Mouse (Mus musculus): ENCODE results near the gene Got2. TPM values are rescaled to one million over a fixed set of nuclear protein-coding genes. Genes with fewer than 3 reads are reported as not detected.

The Got2 gene
- total RNA-seq, 4 experiments from 2014 or later = 320 to 408 (median 353) TPM

GRCm38 (mm10) chr8:95821266-95821665 lies 67.1 kb downstream of the Got2 start:
- DNase-seq (ENCODE audit: low spot score in 2 of 2) = no peak

- DNase-seq (ENCODE audit: low spot score in 2 of 2) = no peak
These were observed 70.1 kb downstream of the Got2 start for GRCm38 (mm10) chr8:95818211-95818610.

- no peak for DNase-seq (ENCODE audit: low spot score in 2 of 2)
These were observed 70.8 kb downstream of the Got2 start for GRCm38 (mm10) chr8:95817597-95817996.

- no peak for DNase-seq (ENCODE audit: low spot score in 2 of 2)
These were observed 72.2 kb downstream of the Got2 start for GRCm38 (mm10) chr8:95816044-95816708.

Other genes starting within 250 kb of the Got2 start
- 1 to 10 TPM; 3.6 to 4.0 (median 3.9) TPM for gene Ndrg4, start 211.6 kb downstream of the Got2 start, total RNA-seq (2022)
- 10 to 100 TPM; 14.2 to 15.5 (median 14.9) TPM for gene Setd6, start 172.7 kb downstream of the Got2 start, total RNA-seq (2022)
- gene Cnot1, start 81.1 kb downstream of the Got2 start, total RNA-seq (2022) = 10 to 100 TPM; 59.0 to 80.5 (median 64.4) TPM
- 10 to 100 TPM; 46.8 to 88.6 (median 67.0) TPM for gene Sap18b, start 63.2 kb downstream of the Got2 start, total RNA-seq (2022)
- gene Slc38a7, start 35.0 kb downstream of the Got2 start, total RNA-seq (2022) = 1 to 10 TPM; 5.2 to 6.8 (median 5.6) TPM

Data from gastrocnemius, adult 8-10 months (tissue).